Mouse (Mus musculus) megakaryocyte, embryonic 14.5 days (primary cell): ENCODE results near the gene Chst1. TPM values are rescaled to one million over a fixed set of nuclear protein-coding genes. Genes with fewer than 3 reads are reported as not detected.

Experiments used
- H3K27me3 ChIP-seq: replicated peaks from 2 replicates; pipeline ENCODE3; 2012; ENCODE audit warnings: inconsistent platforms
- H3K36me3 ChIP-seq: replicated peaks from 2 replicates; pipeline ENCODE3; 2012; ENCODE audit warnings: low read length, inconsistent platforms, mixed read lengths
- H3K4me1 ChIP-seq: 2 replicates; pipeline ENCODE4 v1.6.1; 2012; ENCODE audit warnings: inconsistent platforms
- H3K4me3 ChIP-seq: replicated peaks from 2 replicates; pipeline ENCODE3; 2012; ENCODE audit warnings: moderate library complexity, mild to moderate bottlenecking, inconsistent platforms
- H3K9me3 ChIP-seq: 2 replicates; pipeline ENCODE4 v1.6.1; 2012; ENCODE audit warnings: inconsistent platforms
- FLI1 ChIP-seq: IDR thresholded peaks from 2 replicates; pipeline ENCODE4 v1.6.1; 2012; ENCODE audit warnings: low read length, inconsistent platforms, mixed read lengths
- GATA1 ChIP-seq: IDR thresholded peaks from 3 replicates; pipeline ENCODE4 v1.6.1; 2012; ENCODE audit warnings: mixed read lengths, low read length, inconsistent platforms, borderline replicate concordance
- polyA plus RNA-seq: library from polyadenylated mRNA; stranded (reverse); fragments of >175 nt; gene quantifications from 2 replicates; pipeline ENCODE4 v1.2.3, GENCODE M21; 2012; ENCODE audit warnings: low replicate concordance; ENCODE audit not compliant: insufficient read depth

The Chst1 gene
- polyA plus RNA-seq, 1 experiment: 0.45 TPM

DNA sequence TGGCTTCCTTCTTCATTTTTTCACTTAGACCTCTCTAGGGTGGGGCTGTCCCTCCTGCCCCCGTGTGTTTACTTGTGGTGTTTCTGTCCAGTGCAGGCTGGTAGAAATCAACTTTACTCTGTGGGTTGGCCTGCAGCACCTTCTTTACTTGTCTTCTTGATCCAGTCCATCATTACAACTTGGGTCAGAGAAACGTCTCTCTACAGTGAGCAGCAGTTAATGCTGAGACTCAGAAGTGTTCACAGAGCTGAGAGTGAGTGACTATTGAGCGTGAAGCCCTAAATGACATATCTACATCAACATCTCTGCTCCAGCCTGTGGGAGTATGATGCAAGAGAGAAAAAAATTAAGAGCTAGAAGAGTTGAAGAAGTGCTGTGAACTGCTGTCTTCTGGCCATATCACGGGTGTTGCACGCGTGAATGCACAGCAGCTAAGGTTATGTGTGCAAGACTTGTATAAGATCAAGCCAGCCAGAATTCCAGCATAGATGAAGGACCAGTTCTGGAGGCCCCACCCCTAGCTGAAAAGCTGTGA is 63.1 kb downstream of the Chst1 start:
- H3K4me3 ChIP-seq: no peak overlapping the region
- peaks cover 10% of the 10 kb centered on the region for H3K9me3 ChIP-seq
- TF ChIP-seq GATA1 (no peak), FLI1 (no peak)
- no peaks in the 10 kb centered on the region for H3K36me3 ChIP-seq
- peaks cover 13% of the 10 kb centered on the region for H3K4me1 ChIP-seq
- peaks cover 18% of the 10 kb centered on the region for H3K27me3 ChIP-seq

Other genes with a start within 250 kb of the Chst1 start
- gene Pex16, start 225.0 kb upstream of the Chst1 start, polyA plus RNA-seq: 28.2 and 40.3 TPM in 2 replicates
- not detected in 2 replicates for gene Large2, start 224.8 kb upstream of the Chst1 start, polyA plus RNA-seq
- gene 1700029I15Rik, start 217.2 kb upstream of the Chst1 start, polyA plus RNA-seq: 3.6 TPM in 1 of 2 replicates, not detected in the other
- 0.20 TPM in 1 of 2 replicates, not detected in the other for gene Mapk8ip1, start 198.4 kb upstream of the Chst1 start, polyA plus RNA-seq
- 4.1 and 10.1 TPM in 2 replicates for gene Cry2, start 165.7 kb upstream of the Chst1 start, polyA plus RNA-seq
- 10.3 and 11.7 TPM in 2 replicates for gene Slc35c1, start 139.2 kb upstream of the Chst1 start, polyA plus RNA-seq